Mouse (Mus musculus): ENCODE results near the gene Hdac4.
A peak's percentile ranks its signal among the peaks of the same experiment; 100 is the strongest.

The Hdac4 gene

DNA sequence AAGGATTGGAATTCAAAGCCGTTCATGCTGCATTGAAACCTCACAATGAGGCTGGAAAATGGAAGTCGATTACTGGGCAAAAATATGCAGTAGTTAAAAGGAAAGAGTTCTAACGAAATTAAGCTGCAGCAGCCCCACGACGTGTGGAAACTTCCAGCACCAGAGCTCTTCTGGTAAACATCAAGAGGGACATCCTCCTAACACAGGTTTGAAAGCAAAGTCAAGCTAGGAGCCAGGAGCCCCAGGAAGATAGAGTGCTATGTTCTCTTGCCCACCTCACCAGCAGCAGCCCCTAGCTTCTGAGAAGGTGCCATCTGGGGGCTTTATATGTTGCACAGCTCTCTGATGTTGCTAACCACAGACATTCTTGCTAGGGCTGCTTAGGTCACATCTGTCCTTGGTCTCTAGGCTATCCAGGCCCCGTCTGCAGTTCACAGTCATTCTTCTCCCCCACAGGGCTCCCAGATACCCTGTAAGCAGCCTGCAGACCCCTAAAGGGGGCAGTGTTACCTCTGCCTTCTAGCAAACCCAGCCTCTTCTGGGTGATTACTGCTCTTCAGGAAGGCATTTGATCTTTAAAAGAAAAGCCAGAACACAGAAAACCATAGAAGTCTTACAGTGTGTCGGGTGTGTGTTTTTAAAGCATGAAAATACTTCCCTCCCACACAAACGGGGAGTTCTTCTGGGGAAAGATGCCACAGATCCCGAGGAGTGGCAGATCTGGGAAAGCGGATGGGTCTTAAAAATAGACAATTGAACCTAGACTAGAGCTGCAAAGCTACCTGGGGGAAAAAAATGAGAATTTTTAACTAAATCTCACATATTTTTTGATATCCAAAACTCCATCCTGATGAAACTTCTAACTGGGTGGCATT is 17.2 kb downstream of the Hdac4 start:
- DNase-seq: no peak

GRCm38 (mm10) chr1:92177599-92177998 is 17.9 kb downstream of the Hdac4 start:
- no peak for DNase-seq

- no peak for DNase-seq
Observed at GRCm38 (mm10) chr1:92177196-92177595, 18.3 kb downstream of the Hdac4 start.

DNA sequence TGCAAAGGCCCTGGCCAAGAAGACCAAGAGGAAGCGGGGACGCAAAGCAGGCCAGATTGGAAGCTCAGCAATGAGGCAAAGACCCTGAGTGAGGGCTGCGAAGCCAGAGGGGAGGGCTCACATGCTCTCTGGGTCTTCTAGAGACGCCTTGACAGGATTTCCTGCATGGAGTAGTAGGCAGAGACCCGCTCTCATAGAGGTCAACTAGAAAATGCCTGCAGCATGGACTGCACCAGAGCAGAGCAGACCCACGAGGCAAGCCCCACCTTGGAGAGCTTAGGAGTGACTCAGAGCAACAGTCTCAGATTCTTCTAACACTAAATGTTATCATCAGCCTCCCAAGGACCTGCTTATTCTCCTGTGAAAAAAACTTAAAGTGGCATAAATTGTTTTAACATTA is 20.2 kb downstream of the Hdac4 start:
- no peak for DNase-seq

DNA sequence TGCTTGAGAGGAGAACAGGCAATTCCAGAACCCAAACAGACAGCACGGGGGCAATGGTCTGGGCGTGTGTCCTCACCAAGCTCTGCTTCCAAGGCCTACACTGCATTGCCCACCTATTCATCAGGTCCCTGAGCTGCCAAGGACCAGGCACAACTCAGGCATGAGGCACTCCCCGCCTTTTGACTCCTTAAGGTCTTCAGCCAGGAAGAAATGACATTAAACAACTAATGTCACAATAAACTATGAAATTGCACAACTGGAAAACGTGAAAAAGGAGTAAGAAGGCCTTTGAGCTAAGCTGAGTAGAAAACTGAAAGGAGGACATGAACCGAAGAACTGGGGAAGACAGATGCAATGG is 20.6 kb downstream of the Hdac4 start:
- DNase-seq: no peak

GRCm38 (mm10) chr1:92174251-92174897 is 21.1 kb downstream of the Hdac4 start:
- no peak for DNase-seq

DNA sequence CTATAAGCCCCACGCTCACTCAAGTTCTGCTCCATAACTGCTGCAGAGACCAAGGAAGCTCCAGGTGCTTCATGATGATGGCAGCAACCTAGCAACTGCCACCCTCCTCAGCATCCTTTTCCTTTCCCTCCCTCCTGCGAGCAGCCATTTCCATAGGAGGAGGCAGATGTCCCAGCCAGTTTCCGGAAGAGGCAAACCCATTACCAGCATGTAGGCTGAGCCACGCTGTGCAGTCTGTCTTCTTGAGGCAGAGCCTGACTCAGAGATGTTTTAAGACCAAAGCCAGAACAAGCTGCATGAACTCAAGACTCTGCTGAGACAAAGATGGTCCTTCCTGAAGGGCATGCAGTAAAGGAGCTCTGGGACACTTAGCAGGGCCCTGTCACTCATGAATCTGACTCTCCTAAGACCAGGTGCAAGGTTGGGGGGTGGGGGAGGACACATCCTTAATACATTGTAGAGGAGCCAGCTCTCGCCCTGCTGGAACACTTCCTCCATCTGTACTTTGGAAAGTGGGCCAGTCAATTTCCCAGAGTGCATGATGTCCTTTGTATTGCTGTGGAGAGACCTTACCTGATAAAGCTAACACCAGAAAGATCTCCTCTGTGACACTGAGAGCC is 24.8 kb downstream of the Hdac4 start:
- no peak for DNase-seq

DNA sequence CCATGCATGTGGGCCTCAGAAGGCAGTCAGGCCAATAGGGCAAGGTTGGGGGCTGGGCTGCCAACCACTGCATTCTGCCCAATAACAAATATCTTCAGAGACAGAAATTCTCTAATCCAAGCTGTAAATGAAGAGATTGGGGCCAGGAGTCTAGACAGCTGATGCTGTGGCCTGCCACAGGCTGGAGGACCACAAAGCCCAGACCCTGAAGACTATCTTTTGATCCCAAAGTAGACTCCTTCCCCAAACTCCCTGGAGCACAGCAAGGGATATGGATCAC is 25.8 kb downstream of the Hdac4 start:
- no peak for DNase-seq

- DNase-seq: no peak
Observed at GRCm38 (mm10) chr1:92168900-92169775, 26.4 kb downstream of the Hdac4 start.

DNA sequence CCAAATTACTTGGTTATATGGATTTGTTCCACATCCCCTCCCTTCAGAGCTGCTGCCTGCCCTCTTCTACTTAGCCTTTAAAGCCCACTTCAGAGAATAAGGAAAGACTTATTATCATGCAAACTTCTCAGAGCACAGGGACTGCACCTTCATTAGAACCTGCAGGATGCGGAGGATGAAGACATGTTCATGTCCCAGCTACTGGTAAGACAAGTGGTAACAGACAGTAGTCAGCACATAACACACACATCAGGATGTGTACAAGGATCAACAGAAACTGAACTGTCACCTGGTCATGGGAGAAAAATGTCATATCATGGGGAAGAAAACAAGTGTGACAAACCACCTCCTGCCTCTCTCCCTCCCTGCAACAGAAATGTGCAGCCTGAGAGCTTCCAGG is 31.6 kb downstream of the Hdac4 start:
- DNase-seq: no peak

- no peak for DNase-seq
Observed at GRCm38 (mm10) chr1:92159804-92160203, 35.7 kb downstream of the Hdac4 start.

- DNase-seq: no peak
Observed at GRCm38 (mm10) chr1:92150201-92150600, 45.3 kb downstream of the Hdac4 start.

DNA sequence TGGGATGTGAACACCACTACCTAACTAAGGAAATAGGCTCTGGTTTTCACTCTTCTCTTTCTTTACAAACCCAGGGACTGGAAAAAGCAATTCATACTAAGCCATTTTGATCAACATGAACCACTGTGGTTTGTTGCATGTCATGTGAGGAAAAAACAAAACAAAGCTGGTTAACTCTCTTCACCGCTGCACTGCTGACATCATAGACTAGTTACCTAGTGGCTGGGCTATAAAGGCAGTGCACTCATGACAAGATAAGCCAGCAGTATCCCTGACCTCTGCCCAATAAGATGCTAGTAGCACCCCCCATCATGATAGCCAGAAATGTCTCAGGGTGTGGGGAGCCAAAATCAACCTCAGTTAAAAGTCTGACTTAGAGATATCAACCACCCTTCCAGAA is 47.0 kb downstream of the Hdac4 start:
- DNase-seq: no peak

DNA sequence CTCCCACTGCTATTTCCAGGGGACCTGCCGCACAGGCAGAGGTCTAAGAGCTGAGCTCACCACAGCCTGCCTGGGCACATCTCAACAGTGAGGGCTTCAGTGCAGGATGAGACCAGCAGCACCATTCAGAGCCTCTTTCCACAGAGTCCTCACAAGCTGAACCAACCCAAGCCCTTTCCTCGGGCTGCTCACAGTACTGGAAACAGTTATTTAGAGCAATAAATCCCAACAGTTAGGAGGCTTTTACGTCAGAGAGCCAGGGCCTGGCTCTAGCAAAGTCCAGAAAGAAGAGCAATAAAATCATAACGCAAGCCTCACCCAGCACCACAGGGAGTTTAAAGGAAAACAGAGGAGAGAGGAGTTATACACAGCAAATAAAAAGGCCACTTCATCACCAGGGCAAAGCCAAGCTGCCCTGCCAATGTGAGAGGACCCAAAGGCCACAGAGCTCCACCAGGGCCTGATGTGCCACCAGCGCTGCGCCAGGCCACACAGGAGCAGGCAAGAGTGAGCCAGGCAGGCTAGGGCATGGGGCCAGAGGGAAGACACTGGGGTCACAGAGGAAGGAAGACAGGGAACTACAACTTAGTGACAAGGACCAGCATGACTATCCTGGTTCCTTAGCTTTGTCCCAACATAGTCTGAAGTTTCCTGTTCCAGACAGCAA is 50.5 kb downstream of the Hdac4 start:
- no peak for DNase-seq

DNA sequence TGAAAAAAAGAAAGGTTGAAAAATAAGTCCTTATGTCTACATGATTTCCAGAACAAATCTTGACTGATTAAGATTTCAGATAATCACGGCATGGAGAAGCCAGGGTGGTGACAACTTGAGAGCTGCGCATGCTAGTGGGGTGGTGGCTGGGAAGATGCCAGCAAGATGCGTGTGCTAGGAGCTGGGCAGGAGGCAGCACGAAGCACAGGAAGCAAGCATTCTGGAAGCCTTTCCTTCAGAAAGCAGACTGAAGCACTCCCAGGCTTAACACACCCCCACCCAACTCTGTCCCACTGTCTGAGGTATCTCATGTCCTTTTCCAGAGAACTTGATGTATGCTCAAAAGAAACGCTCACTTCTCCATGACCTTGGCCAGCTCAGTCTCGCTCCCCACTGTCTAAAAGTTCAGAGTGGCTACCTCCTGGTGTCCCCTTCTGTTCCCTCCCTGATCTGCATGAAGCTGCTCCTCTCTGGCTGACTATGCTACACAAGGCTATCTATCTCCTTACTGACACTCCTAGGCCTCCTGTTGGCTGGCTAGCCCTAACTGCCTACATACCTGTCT is 52.1 kb downstream of the Hdac4 start:
- DNase-seq: no peak

DNA sequence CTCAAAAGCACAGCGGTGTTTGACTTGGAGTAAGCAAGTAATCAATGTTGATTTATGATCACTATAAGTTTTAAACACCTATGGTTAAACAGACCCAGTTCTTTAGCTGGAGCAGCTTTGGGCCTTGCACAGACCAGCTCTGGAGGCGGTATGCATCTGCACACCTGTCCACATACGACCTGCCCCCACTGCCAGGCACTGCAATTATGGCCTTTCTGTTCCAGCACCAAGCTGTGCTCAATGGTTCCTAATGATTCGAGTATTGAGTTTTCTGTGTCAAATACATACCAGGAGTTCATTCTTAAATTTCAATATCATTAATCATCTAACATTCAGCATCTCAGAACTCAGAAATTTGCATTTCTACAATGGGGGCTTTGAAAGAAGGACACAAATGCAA is 52.7 kb downstream of the Hdac4 start:
- DNase-seq: no peak

GRCm38 (mm10) chr1:92139001-92139400 is 56.5 kb downstream of the Hdac4 start:
- no peak for DNase-seq

- DNase-seq: peak; percentile 82
Observed at GRCm38 (mm10) chr1:92137136-92137848, 58.2 kb downstream of the Hdac4 start.

- DNase-seq: no peak
Observed at GRCm38 (mm10) chr1:92136362-92136761, 59.1 kb downstream of the Hdac4 start.

DNA sequence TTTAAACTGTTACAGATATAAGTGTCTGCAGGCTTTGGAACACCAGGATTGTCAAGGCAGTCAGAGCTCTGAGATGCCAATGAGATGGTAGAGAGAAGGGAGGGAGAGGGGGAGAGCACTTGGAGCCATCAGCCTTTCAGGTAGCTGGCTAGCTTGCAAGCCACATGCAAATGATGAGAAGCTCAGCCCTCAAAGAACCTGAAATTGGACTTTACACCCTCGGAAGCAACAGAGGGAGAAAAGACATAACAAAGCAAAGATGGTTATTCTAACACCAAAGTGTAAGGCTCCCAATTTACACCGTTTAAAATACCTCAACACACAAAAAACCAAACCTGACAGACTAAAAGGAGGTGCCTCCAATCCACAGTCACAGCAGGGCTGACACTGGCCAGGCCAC is 63.3 kb downstream of the Hdac4 start:
- DNase-seq: no peak

- peak; percentile 93 for DNase-seq
Observed at GRCm38 (mm10) chr1:92130470-92131100, 64.9 kb downstream of the Hdac4 start.

Measured in lung, postnatal 36 days (tissue).